Mouse (Mus musculus) CD4-positive, CD25-positive, alpha-beta regulatory T cell, adult 4 months (primary cell): ENCODE measurements around the gene Lpp. TPM values are rescaled to one million over a fixed set of nuclear protein-coding genes. Genes with fewer than 3 reads are reported as not detected.

Experiments
- ATAC-seq: one replicate; pipeline ENCODE4 v1.8.0; 2017
- polyA plus RNA-seq, 2 experiments: library from polyadenylated mRNA; unstranded; fragments of 100-300 nt; shearing (Covaris generic); gene quantifications; one replicate each; pipeline ENCODE4 v1.2.1; 2017

Lpp gene
- polyA plus RNA-seq, 2 experiments from 2014 or later: 22.3 to 28.2 TPM

DNA sequence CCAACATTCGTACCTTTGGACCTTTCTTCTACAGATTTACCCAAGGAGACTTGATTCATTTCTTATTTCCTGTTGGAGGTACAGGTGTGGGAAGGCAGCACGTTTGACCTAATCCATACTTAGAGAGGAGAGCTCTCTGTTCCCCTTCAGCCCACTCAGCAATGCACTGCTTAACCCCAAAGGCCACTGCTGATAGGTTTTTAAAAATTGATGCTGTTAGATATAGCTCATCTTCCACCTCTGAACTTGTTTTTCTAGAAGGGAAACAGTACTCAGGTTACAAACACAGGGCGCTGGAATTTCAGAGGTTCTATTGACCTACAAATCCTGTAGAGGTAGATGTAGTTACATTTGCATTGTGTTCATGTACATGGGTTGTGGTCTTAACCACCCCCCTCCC, 80.7 kb downstream of the Lpp start:
- ATAC-seq: no peak

DNA sequence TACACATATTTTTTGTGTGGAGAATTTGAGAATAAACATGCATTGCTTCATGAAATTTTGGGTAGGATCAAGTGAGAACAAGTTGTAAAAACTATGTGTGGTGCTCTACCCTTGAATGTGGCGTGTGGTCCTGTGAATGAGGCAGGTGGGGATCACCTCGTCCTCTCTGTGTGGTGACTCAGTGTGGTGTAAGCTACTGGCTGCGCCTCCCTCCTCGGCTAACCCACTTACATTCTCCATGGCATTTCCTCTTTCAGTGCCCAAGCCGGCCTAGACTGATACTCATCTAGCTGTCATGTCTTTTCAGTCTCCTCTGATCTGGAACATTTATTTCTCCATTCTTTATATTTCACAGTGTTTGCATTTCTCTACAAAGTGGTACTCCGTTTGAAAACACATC, 81.5 kb downstream of the Lpp start:
- ATAC-seq: no peak

DNA sequence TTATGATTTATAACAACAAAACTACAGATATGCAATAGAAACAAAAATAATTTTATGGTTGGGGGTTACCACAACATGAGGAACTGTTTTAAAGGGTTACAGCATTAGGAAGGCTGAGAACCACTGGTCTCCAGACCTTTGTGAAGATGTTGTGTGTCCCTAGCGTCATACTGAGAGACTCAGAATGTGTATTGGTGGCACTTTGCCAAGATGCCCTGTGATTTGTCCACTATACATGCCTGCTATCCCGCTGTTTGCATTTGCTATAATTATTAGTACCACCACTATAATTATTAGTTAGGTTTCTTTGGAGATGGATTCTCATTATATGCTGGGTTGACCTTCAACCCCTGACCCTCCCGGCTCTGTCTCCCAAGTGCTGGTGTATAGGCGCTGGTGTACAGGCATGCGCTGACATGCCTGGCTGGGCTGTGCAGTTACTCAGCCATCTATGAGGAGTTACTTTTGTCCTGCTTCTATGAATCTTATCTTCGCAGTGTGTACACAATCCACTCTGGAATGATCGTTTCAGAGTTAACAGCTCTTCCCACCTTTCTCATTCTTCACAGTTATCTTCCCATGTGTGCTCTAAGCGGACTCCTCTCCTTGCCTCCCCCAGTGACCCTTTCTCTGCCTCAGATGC, 82.1 kb downstream of the Lpp start:
- ATAC-seq: no peak

DNA sequence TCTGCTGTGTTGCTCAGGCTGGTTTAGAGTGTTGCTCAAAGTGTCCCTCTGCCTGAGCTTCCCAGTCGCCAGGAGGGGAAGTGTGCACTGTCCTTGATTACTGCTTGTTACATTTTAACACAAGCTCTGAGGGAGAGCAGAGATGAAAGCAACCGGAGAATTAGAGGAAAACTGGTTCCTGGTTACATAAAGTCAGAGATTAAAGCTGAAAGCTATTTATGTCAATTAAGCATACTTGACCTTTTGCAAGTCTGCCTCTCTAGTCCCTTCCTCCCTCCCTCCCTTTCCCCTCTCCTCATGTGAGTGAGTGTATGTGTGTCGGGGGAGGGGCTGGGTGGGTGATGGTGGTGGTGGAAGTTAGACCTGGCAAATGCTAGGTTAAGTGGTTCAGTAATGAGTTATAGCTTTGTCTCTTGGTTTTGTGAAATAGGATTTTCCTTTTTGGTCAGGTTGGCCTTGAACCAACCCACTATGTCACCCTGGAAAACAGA, 83.6 kb downstream of the Lpp start:
- no peak for ATAC-seq

DNA sequence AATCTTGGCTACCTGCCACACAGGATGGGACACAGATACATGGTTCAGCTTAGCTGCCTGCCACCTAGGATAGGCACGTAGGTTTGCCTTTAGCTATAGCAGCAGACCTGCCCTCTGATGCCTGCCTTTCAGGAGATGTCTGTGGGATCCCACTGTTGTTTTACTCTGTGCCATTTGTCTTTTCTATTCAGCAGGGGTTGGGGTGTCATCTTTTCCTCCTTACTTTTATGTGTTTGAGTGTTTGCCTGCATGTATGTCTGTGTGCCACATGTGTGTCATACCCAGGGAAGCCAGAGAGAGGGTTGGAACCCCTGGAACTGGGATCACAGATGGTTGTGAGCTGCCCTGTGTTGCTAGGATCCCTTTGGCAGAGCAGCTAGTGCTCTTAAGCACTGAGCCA, 84.7 kb downstream of the Lpp start:
- ATAC-seq: no peak

DNA sequence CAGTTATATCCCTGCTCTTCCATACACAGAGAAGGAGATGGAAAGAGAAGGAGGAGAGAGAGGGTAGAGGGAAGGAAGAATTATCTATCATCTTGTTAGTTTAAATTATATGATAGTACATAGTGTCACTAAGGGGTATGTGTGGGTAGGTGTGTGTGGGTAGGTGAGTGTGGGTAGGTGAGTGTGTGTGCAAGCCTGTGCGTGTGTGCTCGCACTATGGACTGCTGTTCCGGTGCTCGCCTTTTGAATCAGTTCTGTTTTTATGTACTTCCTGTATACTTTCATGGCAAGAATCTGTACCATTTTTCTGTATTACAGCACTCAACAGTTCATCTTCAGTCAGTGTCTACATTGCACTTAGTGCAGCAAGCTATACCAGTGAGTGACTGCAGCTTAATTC, 85.5 kb downstream of the Lpp start:
- ATAC-seq: peak; percentile 65

DNA sequence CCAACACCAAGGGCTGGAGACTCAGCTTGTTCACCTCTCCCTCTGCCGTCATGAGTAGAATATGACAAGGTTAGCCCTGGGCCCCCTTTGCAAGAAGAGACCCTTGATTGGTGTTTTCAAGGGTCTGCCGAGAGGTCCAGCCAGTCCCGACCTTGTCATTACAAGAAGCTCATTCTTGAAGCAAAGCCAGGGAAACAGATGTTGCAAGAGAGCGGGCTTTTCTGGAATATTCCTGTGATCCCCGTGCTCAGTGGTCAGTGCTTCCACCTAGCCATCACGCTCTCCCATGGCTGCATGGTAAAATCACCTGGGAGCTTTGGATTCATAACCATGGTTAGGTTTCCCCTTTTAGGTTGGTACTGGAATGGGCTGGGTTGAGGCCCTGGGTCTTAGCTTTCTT, 89.3 kb downstream of the Lpp start:
- no peak for ATAC-seq

DNA sequence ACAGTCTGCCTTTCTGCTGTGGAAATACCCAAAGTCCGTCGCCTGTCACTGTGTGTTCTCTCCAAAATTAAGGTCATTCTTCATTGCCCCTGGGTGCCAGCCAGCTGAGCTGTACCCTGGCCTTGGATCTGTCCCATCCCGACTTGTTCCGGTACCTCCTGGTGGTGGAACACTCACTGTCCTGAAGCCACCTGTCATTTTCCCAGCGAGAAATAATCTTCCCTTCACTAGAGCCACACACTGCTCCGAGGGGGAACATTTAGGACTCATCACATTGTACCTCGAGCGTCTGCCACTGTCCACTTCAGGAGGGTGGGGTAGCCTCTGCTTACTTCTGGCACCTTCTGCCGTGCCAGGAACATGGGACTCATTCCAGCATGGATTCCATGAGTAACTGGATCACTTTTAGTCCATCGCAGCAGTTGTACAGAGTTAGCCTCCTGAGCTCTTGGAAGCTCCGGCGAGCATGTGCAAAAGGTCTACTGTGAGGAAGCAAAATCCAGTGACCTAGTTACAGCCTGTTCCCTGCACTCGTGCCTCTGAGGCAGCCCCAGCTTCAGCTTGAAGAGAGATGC, 90.3 kb downstream of the Lpp start:
- ATAC-seq: no peak

DNA sequence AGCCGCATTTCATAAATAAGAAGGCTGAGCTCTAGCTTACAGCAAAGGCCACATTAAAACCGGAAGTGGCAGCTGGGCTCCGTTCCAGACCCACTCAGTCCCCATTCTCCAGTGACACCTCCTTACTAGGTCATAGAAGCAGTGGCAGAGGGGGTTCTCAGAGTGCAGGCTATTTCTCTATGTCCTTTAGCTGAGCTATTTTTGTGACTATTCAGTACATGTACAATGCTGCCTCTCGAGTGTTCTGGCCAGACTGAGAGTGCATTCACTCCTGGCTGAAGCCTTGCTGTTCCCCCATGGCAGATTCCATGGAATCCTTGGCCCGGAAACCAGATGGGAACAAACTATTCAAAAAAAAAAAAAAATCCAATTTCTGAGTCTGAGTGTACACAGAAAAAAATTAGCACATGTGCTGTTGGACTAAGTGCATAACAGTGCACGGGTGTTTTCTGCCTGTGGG, 94.5 kb downstream of the Lpp start:
- peak; percentile 53 for ATAC-seq

DNA sequence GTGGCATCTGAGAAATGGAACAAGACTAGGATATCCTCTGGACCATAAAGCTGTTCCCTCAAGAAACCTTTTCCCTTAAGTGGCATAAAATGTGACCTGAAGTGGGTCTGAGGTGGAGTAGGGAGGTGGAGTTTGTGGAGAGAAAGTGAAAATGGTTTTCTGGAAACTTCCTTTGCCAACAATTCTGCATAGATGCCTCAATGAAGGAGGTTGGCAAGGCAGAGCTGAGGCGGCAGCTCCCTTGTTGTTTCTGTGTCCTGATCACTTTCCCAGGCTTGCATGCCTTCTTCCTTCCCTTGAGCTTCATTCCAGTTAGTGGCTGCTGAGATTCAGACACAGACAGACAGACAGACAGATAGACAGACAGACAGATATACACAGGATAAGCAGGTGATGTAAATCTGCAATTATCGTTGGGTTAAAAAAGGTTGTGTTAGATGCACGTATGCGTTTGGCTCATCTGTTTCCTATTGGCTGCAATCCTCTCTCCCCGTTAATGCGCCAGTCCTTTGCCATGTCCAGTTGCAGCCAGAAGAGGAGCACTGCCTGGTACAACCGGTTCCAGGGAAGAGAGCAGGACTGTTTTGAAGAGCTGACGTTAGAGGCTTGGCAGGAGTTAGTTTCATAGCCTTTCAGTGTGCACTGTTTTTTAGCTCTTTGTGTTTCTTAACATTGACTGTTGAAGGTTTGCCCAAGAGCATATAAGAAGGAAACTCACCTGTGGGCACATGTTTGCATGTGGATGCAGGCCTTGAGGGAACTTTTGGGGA, 96.4 kb downstream of the Lpp start:
- ATAC-seq: no peak

DNA sequence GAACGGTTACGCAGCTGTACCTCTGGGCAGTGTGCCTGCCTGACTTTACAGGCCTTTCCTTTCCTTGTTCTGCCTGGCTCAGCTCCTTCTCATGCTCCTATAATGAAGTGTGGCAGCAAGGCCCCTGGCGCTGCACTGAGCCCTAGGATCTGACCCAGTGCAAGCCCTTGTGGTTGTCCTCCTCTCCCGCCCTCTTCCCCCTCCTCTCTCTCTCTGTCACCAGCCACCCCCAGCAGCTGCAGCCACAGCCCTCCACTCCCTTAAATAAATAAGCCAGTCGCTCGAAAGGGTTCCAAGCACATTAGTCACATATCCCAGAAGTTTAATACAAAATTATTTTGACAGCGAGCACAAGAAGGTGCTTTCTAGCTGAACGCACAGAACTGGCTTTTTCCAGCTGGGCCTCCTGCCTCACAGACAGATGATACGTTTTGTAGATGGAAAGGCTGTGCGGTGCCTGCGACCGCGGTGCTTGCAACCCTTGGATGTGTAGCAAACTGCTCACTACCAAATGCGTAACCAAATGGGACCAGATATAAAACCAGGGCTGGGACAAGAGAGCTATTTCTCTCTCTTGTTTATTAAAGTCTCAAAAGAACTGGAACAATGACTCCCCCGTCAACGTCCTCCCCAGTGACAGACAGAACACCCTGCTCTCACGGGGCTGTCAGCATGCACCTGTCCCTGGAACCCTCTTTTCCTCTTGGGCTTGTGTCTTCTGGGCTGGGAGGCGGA, 97.6 kb downstream of the Lpp start:
- no peak for ATAC-seq

DNA sequence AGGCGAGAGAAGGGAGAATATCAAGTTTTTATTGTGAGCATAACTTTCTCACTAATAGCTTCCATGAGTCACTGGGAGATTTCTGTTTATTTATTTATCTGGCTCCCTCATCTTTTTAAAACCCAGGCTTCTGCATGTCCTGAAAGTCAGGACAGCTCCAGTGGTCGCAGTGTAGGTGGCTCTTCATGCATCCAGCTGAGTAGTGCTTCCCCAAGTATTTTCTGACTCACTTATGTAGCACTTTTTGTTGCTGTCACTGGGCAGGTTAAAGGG, 98.1 kb downstream of the Lpp start:
- ATAC-seq: no peak

DNA sequence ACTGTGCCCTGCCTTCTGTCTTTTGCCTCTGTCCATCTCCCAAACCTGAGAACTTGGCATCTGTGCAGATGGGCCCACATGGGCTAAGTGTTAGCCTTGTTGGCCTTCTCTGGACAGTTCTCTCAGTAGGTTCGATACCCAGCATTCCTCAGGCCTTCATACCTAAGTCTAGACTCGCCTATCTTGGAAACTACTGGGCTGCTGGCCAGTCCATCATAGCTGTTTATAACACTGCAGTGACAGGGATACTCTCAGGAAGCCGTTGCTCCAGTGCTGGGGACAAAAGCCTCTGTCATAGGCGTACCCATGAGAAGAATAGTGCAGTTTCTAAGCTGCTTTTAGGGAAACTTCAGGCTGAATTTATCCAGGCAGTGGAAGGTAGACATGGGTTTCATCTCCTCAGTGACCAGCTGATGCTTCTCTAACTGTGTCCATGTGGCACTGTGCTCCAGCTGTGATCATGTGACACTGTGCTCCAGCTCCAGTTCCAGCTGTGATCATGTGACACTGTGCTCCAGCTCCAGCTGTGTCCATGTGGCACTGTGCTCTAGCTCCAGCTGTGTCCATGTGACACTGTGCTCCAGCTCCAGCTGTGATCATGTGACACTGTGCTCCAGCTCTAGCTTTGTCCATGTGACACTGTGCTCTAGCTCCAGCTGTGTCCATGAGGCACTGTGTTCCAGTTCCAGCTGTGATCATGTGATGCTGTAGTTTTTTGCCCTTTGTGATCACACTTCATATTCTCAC, 99.1 kb downstream of the Lpp start:
- ATAC-seq: no peak

DNA sequence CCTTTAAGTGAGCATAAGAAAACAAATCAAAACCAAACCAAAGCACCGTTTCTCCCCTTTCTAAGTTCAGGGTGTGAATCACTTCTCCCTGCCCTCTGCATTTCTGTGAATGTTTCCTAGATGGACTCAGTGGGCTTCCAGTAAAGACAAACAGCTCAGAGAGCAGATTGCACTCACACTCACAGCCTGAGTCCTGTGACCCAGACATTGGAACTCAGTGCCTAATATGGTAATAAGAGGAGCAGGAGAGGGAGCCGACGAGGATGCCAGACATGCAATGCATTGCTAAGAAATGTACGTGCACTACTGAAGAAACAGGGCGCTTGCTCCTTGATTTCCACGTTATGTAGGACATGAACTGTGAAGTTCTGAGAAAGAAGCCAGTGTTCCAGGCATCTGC, 101.2 kb downstream of the Lpp start:
- no peak for ATAC-seq

DNA sequence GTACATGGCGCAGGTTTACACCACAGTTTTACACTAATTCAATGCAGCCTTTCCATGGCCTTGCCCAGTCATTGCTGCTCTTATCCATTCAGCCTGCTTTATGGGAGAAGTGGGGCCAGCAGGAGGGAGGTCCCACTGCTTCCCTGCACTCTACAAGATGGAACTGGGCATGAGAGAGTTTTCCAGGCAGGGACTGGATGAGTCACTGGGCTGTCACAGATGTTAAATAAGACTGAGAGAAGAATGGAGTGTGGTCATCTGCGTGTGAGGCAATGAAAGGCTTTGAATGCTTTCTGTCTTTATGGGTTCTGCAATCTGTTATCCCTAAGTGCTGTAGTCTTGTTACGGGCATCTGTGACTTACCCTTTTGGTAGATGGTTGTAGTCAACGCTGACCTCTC, 102.2 kb downstream of the Lpp start:
- ATAC-seq: no peak

DNA sequence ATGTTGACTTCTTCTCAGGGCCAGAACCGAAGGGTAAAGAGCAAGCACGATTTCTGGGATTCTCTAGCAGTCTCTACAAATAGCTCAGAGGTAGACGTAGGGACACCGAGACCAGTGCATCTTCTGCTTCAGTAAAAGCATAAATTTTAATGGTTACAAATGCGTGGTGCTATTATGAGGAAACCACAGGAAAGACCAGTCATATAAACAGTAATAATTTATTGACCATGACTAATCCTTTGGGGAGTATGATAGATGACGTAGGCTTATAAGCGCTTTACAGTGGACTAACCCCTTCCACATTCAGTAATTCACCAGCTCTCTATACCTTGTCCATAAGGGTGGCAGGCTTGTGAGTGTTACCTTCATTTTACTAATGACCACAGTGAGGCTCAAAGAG, 103.3 kb downstream of the Lpp start:
- no peak for ATAC-seq

DNA sequence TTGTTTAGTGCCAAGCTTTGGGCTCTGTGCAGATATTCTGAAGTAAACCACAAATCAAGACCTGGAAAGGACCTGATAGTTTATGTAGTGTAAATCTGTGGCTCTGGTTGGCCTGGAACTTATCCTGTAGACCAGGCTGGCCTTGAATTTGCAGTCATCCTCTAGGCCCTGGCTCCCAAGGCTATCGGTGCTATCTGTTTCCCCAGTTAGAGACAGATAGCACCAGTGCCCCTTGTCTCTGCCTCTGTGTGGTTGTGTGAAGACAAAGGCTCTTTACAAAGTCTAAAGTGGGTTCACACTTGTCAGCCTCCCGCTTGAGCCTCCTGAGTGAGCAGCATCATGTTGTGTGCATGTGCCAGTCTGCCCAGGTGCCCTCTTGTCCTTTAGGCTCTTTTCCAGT, 104.1 kb downstream of the Lpp start:
- ATAC-seq: no peak

DNA sequence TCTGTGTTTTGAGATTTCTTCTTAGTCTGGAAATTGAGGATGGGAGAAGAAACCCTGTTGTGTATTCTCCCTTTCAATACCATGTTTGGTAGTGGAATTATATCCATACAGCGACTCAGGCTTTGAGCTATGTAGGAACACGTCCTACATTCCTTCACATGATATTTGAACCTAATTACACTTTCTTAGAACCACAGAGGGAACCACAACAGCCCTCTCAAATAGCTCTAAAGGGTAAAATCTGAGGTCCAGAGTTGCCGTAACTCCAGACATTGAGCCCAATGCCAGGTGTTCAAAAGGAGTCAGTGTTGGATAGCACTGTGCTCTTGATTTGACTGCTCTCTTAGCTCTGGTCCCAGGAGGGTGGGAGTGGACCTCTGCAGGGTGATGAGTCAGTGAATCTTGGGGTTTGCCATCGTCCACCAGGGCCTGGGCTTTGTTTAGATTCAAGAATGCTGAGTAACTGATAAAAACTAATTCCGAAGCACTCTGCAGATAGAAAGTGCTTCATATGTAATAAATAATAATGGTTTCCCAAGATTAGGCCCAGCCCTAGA, 104.9 kb downstream of the Lpp start:
- no peak for ATAC-seq

DNA sequence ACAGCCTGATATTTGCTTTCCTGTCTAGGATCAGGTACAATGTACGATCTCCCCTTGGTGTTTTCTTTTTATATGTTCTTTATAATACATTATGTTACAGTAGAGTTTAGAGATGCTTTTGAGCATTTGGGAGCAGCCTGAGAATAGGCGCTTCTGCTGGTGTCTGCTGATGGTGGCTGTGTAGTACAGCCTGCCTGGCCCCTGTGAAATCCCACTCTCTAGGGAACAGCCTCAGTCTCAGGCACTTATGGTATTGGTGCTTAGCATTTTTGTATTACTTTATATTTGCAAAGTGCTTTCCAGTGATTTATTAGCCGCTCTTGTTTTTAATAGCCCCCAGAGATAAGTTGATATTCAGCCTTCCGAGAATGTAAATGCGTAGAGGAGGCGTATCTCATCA, 107.9 kb downstream of the Lpp start:
- no peak for ATAC-seq

DNA sequence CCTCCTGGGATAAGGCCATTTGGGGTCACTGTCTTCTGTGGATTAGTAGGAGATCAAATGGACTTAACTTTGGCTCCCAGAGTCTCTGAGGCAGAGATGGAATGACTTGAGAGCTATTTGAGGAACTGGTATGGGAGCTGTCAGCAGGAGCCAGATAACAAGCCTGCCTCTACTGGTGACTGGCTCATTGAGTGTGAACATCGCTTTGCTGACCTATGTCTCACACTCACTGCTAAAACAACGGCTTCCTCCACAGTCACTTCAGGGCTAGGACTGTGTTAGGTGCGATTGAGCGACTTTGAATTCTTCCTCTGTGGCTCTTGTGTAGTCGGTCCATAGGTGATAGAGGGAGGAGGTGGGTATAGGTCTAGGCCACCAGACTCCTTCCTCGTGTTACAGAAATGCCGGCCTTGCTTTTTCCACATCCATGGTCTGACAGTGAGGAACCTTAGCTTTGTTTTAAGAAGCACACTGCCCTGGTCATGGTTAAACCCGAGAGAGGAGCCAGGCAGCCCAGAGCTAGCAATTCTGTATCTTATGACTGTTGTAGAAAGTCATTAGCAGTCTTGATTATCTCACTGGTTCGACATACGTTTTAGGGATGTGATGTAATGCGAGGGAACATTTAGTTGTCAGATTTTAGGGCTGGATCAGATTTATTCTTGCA, 108.5 kb downstream of the Lpp start:
- ATAC-seq: no peak

DNA sequence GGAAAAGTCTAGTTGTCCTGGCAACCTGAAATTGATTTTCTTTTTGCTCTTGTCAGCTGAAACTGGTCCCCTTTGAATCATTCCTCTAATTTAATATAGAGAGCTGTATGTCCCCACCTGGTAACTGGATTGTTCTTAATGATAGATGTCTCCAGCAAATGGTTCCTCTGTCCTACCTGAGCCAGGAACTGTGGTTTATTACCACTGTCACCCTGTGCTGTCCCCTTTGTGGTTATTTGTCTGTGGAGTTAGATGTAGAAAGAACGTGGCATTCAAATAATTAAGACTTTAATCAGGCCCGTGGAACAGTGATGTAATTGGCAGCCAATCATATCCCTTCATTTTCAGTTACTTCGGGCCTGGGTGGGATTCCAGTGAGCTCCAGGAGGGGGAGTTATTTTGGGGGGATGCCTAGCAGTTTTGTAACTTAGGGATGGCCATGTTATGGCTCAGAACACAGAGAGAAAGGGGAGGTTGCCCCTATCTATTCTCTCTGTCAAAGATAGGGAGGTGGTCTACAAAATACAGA, 109.1 kb downstream of the Lpp start:
- no peak for ATAC-seq
